Mouse (Mus musculus) small intestine, adult 2 months (tissue): ENCODE data around the gene Phlda3.

Source experiments
- CTCF ChIP-seq: fragments of 200-500 bp; IDR thresholded peaks from 2 replicates; pipeline ENCODE4 v1.5.1; 2012; ENCODE audit warnings: low read depth, mild to moderate bottlenecking, control low read depth, inconsistent platforms, low read length, moderate library complexity, mixed read lengths; ENCODE audit not compliant: insufficient replicate concordance, insufficient read length; ENCODE audit errors: extremely low read depth
- POLR2A ChIP-seq: fragments of 200-500 bp; IDR thresholded peaks from 2 replicates; pipeline ENCODE4 v1.6.1; 2012; ENCODE audit warnings: low read depth, mild to moderate bottlenecking, control low read depth, inconsistent platforms, low read length, moderate library complexity

GRCm38 (mm10) chr1:135761728-135762127, 4.2 kb upstream of the Phlda3 start:
- TF ChIP-seq CTCF (no peak), POLR2A (no peak)
